In the genomic region with DNA sequence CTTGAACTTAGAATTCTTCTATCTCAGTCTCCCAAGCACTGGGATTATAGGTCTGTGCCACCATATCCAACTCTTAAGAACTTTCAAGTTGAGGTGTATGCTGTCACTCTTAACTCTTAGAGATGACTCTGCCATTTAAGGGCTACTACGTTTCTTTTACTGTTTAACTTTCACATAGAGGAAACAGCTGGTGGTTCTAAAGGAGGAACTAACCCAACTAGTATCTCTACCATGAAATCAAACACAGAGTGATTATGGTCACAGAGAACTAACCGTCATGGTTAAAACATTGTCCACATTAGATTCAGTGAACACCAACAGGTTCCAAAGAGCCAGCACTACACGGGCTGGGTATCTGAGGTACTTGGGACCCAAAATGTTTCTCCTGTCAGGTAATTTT, we compare ENCODE assay signal across 28 mouse cellular contexts.
"Had no signal": no experiment of that assay in that cellular context is flagged by ENCODE, and none has a peak within 500 bp of the region (broad histone marks: within the 10 kb centered on the region; RNA-seq: fewer than 3 reads in every experiment).

No protein-coding gene starts in this region.

- H3K27ac ChIP-seq: gastrocnemius, adult 2 months; heart, embryonic 10.5 days; hindbrain, embryonic 12.5 days; hindbrain, embryonic 14.5 days; kidney, embryonic 15.5 days; kidney, postnatal 0 days; limb, embryonic 10.5 days; limb, embryonic 12.5 days; liver, embryonic 13.5 days; liver, embryonic 15.5 days had no signal

- H3K9ac ChIP-seq: heart, embryonic 12.5 days; hindbrain, embryonic 12.5 days; hindbrain, embryonic 14.5 days; kidney, embryonic 15.5 days; limb, embryonic 12.5 days; liver, embryonic 13.5 days; liver, embryonic 15.5 days; liver, postnatal 0 days had no signal

- H3K27me3 ChIP-seq: heart, embryonic 12.5 days; hindbrain, embryonic 12.5 days; kidney, embryonic 15.5 days; limb, embryonic 12.5 days; liver, embryonic 13.5 days; liver, embryonic 15.5 days had no signal

- ATAC-seq: hindbrain, embryonic 16.5 days; inflammation-experienced regulatory T-cells, adult 6 months; intestine, embryonic 16.5 days; liver, postnatal 0 days had no signal

- H3K4me1 ChIP-seq: heart, embryonic 10.5 days; heart, embryonic 12.5 days; hindbrain, embryonic 12.5 days; kidney, embryonic 15.5 days; limb, embryonic 10.5 days; limb, embryonic 12.5 days; liver, embryonic 13.5 days; liver, embryonic 15.5 days had no signal

- H3K9me3 ChIP-seq: heart, embryonic 10.5 days; heart, embryonic 12.5 days; hindbrain, embryonic 12.5 days; kidney, embryonic 15.5 days; limb, embryonic 10.5 days; limb, embryonic 12.5 days; liver, embryonic 13.5 days; liver, embryonic 15.5 days had no signal

- H3K4me2 ChIP-seq: heart, embryonic 12.5 days; hindbrain, embryonic 12.5 days; hindbrain, embryonic 14.5 days; kidney, embryonic 15.5 days; limb, embryonic 12.5 days; liver, embryonic 11.5 days; liver, embryonic 13.5 days; liver, embryonic 15.5 days had no signal

- H3K4me3 ChIP-seq: gastrocnemius, adult 2 months; heart, embryonic 10.5 days; heart, embryonic 12.5 days; hindbrain, embryonic 12.5 days; kidney, embryonic 15.5 days; limb, embryonic 10.5 days; limb, embryonic 12.5 days; liver, embryonic 13.5 days; liver, embryonic 15.5 days had no signal

- DNase-seq: gastrocnemius, adult 2 months; gastrocnemius, postnatal 10 days; gastrocnemius, postnatal 25 days; heart, adult 18-20 months; heart, postnatal 10 days; kidney, adult 11 months; kidney, adult 2 months; kidney, adult 9 months; kidney, postnatal 14 days; kidney, postnatal 36 days; layer of hippocampus, adult 9-11 months; layer of hippocampus, postnatal 36 days; liver; liver, embryonic 13.5 days; liver, postnatal 0 days had no signal
